Mouse (Mus musculus): Measurements from ENCODE around the gene Npas1. TPM values are rescaled to one million over a fixed set of nuclear protein-coding genes. Genes with fewer than 3 reads are reported as not detected.

The Npas1 gene
- polyA plus RNA-seq, 2 experiments, result not detected

DNA sequence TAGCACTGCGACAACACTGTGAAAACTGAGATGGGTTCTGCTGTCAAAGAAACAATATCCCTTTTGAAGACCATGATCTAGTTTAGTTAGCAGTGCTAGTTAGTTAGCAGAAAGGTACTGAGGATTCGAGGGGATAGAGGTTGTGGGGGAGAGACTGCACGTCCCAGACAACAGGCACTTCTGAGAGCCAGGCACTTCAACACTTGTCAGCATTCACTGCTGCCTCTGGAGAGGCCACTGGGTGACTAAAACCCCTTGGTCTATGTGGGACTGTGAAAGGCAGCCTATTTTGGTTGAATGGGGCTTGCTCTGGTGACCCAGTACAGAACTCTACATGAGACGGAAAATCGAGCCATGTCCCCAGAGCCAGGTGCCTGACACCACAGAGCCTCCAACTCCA, 39.7 kb upstream of the Npas1 start:
- no peaks in the 10 kb centered on the region for H3K27me3 ChIP-seq (ENCODE audit: control insufficient read depth, insufficient read depth, low read length)
- no peak overlapping the region for H3K27ac ChIP-seq
- WGBS (ENCODE audit: insufficient replicate concordance), result 80% methylated on average over 5 of the region's 5 CpGs
- H3K4me2 ChIP-seq (ENCODE audit: low read depth), result no peak overlapping the region
- H3K4me1 ChIP-seq (replicated peaks; ENCODE audit: control insufficient read depth in 2 of 2, insufficient read depth in 2 of 2, low read length in 1 of 2), result no peaks in the 10 kb centered on the region
- DNase-seq (ENCODE audit: low read depth in 3 of 3, low spot score in 3 of 3) (no peak), ATAC-seq (ENCODE audit: insufficient read depth) (no peak)
- TF ChIP-seq CTCF (IDR thresholded peaks at IDR 0.05; ENCODE audit: low read depth) (no peak), EP300 (IDR thresholded peaks at IDR 0.05; ENCODE audit: low read depth) (no peak)
- no peaks in the 10 kb centered on the region for H3K36me3 ChIP-seq (replicated peaks; ENCODE audit: control insufficient read depth, insufficient read depth, low read depth)
- H3K9me3 ChIP-seq (ENCODE audit: control insufficient read depth, low read length), result no peaks in the 10 kb centered on the region
- no peak overlapping the region for H3K9ac ChIP-seq (replicated peaks)
- no peak overlapping the region for H3K4me3 ChIP-seq (ENCODE audit: insufficient read depth in 1 of 2, low read depth in 2 of 2, low read length in 2 of 2)

DNA sequence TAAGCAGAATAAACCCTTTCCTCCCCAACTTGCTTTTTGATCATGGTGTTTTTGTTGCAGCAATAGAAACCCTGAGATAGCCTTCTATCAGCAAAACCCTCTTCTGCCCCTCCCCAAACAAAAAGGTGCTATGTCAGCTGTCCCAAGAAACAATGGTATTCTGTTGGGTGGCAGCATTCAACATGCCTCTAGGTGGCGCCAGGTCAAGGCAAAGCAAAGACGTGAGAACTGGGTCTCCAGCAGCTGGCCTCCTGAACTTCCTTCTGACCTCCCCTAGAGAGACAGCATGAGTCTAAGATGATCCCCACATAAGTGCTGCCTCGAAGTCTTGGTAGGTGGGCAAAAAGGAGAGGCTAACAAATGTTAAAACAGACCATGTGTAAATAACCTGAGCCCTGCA, 29.8 kb upstream of the Npas1 start:
- Histone ChIP-seq H3K9ac (replicated peaks) (no peak overlapping the region), H3K4me2 (ENCODE audit: low read depth) (no peak overlapping the region), H3K27me3 (ENCODE audit: control insufficient read depth, insufficient read depth, low read length) (no peaks in the 10 kb centered on the region), H3K9me3 (ENCODE audit: control insufficient read depth, low read length) (no peaks in the 10 kb centered on the region), H3K4me1 (replicated peaks; ENCODE audit: control insufficient read depth in 2 of 2, insufficient read depth in 2 of 2, low read length in 1 of 2) (peaks cover 0 to 7% of the 10 kb centered on the region in 2 experiments; a peak in 1 of 4 replicates), H3K27ac (no peak overlapping the region), H3K36me3 (replicated peaks; ENCODE audit: control insufficient read depth, insufficient read depth, low read depth) (no peaks in the 10 kb centered on the region), H3K4me3 (ENCODE audit: insufficient read depth in 1 of 2, low read depth in 2 of 2, low read length in 2 of 2) (no peak overlapping the region)
- no peak for ATAC-seq (ENCODE audit: insufficient read depth)
- 7% methylated on average over 3 of the region's 3 CpGs for WGBS (ENCODE audit: insufficient replicate concordance)
- peak in 1 of 3 experiments; percentile 14 for DNase-seq (ENCODE audit: low read depth in 3 of 3, low spot score in 3 of 3)
- TF ChIP-seq EP300 (IDR thresholded peaks at IDR 0.05; ENCODE audit: low read depth), result no peak
- peak; percentile 80 for TF ChIP-seq CTCF (IDR thresholded peaks at IDR 0.05; ENCODE audit: low read depth)

GRCm38 (mm10) chr7:16505226-16505593, 27.7 kb upstream of the Npas1 start:
- H3K9ac ChIP-seq (replicated peaks), result no peak overlapping the region
- H3K27ac ChIP-seq, result no peak overlapping the region
- H3K4me2 ChIP-seq (ENCODE audit: low read depth), result no peak overlapping the region
- no peaks in the 10 kb centered on the region; the same call in 1 of the 2 replicates for H3K36me3 ChIP-seq (replicated peaks; ENCODE audit: control insufficient read depth, insufficient read depth, low read depth)
- no peak for TF ChIP-seq CTCF (IDR thresholded peaks at IDR 0.05; ENCODE audit: low read depth)
- no peak for TF ChIP-seq EP300 (IDR thresholded peaks at IDR 0.05; ENCODE audit: low read depth)
- no peak for ATAC-seq (ENCODE audit: insufficient read depth)
- DNase-seq (ENCODE audit: low read depth in 3 of 3, low spot score in 3 of 3), result no peak
- H3K4me1 ChIP-seq (replicated peaks; ENCODE audit: control insufficient read depth in 2 of 2, insufficient read depth in 2 of 2, low read length in 1 of 2), result peaks cover 0 to 7% of the 10 kb centered on the region in 2 experiments; a peak in 1 of 4 replicates
- no peaks in the 10 kb centered on the region for H3K9me3 ChIP-seq (ENCODE audit: control insufficient read depth, low read length)
- 65% methylated on average over 3 of the region's 3 CpGs for WGBS (ENCODE audit: insufficient replicate concordance)
- H3K4me3 ChIP-seq (ENCODE audit: insufficient read depth in 1 of 2, low read depth in 2 of 2, low read length in 2 of 2), result no peak overlapping the region
- H3K27me3 ChIP-seq (ENCODE audit: control insufficient read depth, insufficient read depth, low read length), result no peaks in the 10 kb centered on the region

DNA sequence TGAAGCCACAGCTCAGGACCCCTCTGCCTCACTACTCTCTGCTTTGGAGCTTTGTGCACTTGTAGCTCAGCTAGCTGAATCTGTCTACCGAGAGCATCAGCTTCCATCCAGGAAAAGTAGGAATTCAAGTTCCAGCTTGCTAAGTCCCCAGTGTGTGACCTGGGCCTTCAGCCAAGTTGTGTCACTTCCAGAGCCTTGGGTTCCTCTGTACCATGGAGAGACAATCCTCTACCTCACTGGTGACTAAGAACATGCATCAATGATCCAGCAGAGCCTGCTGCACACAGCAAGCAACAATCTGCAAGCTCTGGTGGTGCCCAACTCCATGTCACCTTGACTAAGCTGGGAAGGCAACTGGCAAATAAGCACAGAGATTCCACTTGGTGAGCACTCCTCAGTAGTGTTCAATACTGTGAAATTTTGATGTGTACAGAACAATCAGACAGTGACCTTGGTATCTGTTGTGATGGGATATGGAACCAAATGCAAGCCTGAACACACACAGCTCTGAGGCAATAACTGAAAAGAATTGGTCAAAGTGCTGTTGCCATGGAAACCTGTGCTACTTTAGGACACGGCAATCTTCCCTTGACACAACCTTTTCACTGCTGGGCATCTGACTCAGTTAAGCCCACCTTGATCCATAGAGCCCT, 27.2 kb upstream of the Npas1 start:
- WGBS (ENCODE audit: insufficient replicate concordance), result 59% methylated on average over 2 of the region's 2 CpGs
- no peaks in the 10 kb centered on the region; the same call in 1 of the 2 replicates for H3K36me3 ChIP-seq (replicated peaks; ENCODE audit: control insufficient read depth, insufficient read depth, low read depth)
- H3K4me3 ChIP-seq (ENCODE audit: insufficient read depth in 1 of 2, low read depth in 2 of 2, low read length in 2 of 2), result no peak overlapping the region
- no peak overlapping the region for H3K4me2 ChIP-seq (ENCODE audit: low read depth)
- DNase-seq (ENCODE audit: low read depth in 3 of 3, low spot score in 3 of 3) (peak in 2 of 3 experiments; percentile 17 to 29), ATAC-seq (ENCODE audit: insufficient read depth) (peak; percentile 68)
- H3K27ac ChIP-seq, result no peak overlapping the region
- no peaks in the 10 kb centered on the region for H3K9me3 ChIP-seq (ENCODE audit: control insufficient read depth, low read length)
- H3K27me3 ChIP-seq (ENCODE audit: control insufficient read depth, insufficient read depth, low read length), result no peaks in the 10 kb centered on the region
- H3K4me1 ChIP-seq (replicated peaks; ENCODE audit: control insufficient read depth in 2 of 2, insufficient read depth in 2 of 2, low read length in 1 of 2), result peaks cover 0 to 7% of the 10 kb centered on the region in 2 experiments; a peak in 1 of 4 replicates
- no peak overlapping the region for H3K9ac ChIP-seq (replicated peaks)
- TF ChIP-seq CTCF (IDR thresholded peaks at IDR 0.05; ENCODE audit: low read depth) (no peak), EP300 (IDR thresholded peaks at IDR 0.05; ENCODE audit: low read depth) (no peak)

DNA sequence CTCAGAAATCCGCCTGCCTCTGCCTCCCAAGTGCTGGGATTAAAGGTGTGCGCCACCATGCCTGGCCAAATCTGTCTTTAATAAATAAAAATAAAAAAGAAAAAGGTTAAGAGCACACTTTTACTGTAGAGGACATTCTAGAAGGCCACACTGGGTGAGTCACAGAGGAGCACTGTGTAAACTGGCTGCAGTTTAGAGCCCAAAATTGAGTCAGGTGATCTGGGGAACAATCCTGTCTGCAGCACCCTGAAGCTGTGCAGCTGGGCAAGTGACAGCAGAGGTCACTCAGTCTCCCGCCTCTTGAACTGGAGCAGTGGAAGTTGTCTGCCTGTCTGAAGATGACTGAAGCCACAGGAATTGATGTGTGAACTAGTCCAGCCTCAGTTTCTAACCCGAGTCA, 24.0 kb upstream of the Npas1 start:
- Histone ChIP-seq H3K36me3 (replicated peaks; ENCODE audit: control insufficient read depth, insufficient read depth, low read depth) (no peaks in the 10 kb centered on the region; the same call in 1 of the 2 replicates), H3K4me2 (ENCODE audit: low read depth) (no peak overlapping the region), H3K27ac (no peak overlapping the region), H3K27me3 (ENCODE audit: control insufficient read depth, insufficient read depth, low read length) (no peaks in the 10 kb centered on the region), H3K4me1 (replicated peaks; ENCODE audit: control insufficient read depth in 2 of 2, insufficient read depth in 2 of 2, low read length in 1 of 2) (peaks cover 0 to 7% of the 10 kb centered on the region in 2 experiments; a peak in 1 of 4 replicates), H3K9ac (replicated peaks) (no peak overlapping the region), H3K9me3 (ENCODE audit: control insufficient read depth, low read length) (no peaks in the 10 kb centered on the region), H3K4me3 (ENCODE audit: insufficient read depth in 1 of 2, low read depth in 2 of 2, low read length in 2 of 2) (no peak overlapping the region)
- TF ChIP-seq CTCF (IDR thresholded peaks at IDR 0.05; ENCODE audit: low read depth) (no peak), EP300 (IDR thresholded peaks at IDR 0.05; ENCODE audit: low read depth) (no peak)
- 61% methylated on average over 4 of the region's 4 CpGs for WGBS (ENCODE audit: insufficient replicate concordance)
- no peak for DNase-seq (ENCODE audit: low read depth in 3 of 3, low spot score in 3 of 3)
- no peak for ATAC-seq (ENCODE audit: insufficient read depth)
